Mouse (Mus musculus) neural tube, embryonic 13.5 days (tissue): ENCODE data around the gene Gan. TPM values are rescaled to one million over a fixed set of nuclear protein-coding genes. Genes with fewer than 3 reads are reported as not detected.
A peak's percentile ranks its signal among the peaks of the same experiment; 100 is the strongest.

Experiments used
- ATAC-seq: fragments of 200-750 bp; cut with Nextera tagmentation; 2 replicates; pipeline ENCODE4 v1.8.0; 2017; ENCODE audit warnings: low read depth, mild to moderate bottlenecking, moderate TSS enrichment, moderate library complexity
- H3K27ac ChIP-seq: fragments of 300-500 bp; sonication (generic); replicated peaks from 2 replicates; pipeline ENCODE4 v1.5.1; 2015; ENCODE audit warnings: moderate library complexity, mild to moderate bottlenecking, inconsistent platforms
- H3K27me3 ChIP-seq: fragments of 300-500 bp; sonication (generic); 2 replicates; pipeline ENCODE4 v1.6.1; 2015; ENCODE audit warnings: mild to moderate bottlenecking, inconsistent platforms
- H3K36me3 ChIP-seq: fragments of 300-500 bp; sonication (generic); 2 replicates; pipeline ENCODE4 v1.6.1; 2015; ENCODE audit warnings: mild to moderate bottlenecking, inconsistent platforms
- H3K4me1 ChIP-seq: fragments of 300-500 bp; sonication (generic); replicated peaks from 2 replicates; pipeline ENCODE4 v1.6.1; 2015; ENCODE audit warnings: inconsistent platforms
- H3K4me2 ChIP-seq: fragments of 300-500 bp; sonication (generic); 2 replicates; pipeline ENCODE4 v1.6.1; 2015; ENCODE audit warnings: inconsistent platforms, mild to moderate bottlenecking, moderate library complexity
- H3K4me3 ChIP-seq: fragments of 300-500 bp; sonication (generic); 2 replicates; pipeline ENCODE4 v1.5.1; 2015; ENCODE audit warnings: mild to moderate bottlenecking, inconsistent platforms
- H3K9ac ChIP-seq: fragments of 300-500 bp; sonication (generic); 2 replicates; pipeline ENCODE4 v1.6.1; 2015; ENCODE audit warnings: moderate library complexity, mild to moderate bottlenecking, inconsistent platforms
- H3K9me3 ChIP-seq: fragments of 300-500 bp; sonication (generic); 2 replicates; pipeline ENCODE4 v1.6.1; 2016; ENCODE audit warnings: inconsistent platforms
- WGBS: fragments of 180-500 bp; shearing (Covaris S2); methylation state at CpG from one replicate; pipeline ENCODE4 v1.1.7; 2015; 5-methylcytosine and 5-hydroxymethylcytosine counted together
- polyA plus RNA-seq: library from polyadenylated mRNA; unstranded; fragments of >200 nt; fragmentation: Nextera tagmentation; extraction: Ambion mirVana; gene quantifications from 2 replicates; pipeline ENCODE4 v1.2.1, GENCODE M21; 2015

The Gan gene
- polyA plus RNA-seq, 1 experiment from 2014 or later, result 2.4 TPM

- H3K4me3 ChIP-seq, result no peak overlapping the region
- no peak overlapping the region for H3K4me2 ChIP-seq
- no peak overlapping the region for H3K9ac ChIP-seq
- no peaks in the 10 kb centered on the region for H3K27me3 ChIP-seq
- no peak for ATAC-seq
- H3K4me1 ChIP-seq, result no peaks in the 10 kb centered on the region
- H3K27ac ChIP-seq, result no peak overlapping the region
- WGBS, result 88% methylated on average over 3 of the region's 3 CpGs
- H3K36me3 ChIP-seq, result no peaks in the 10 kb centered on the region
- no peaks in the 10 kb centered on the region for H3K9me3 ChIP-seq
Observed at GRCm38 (mm10) chr8:117125854-117126253, 32.1 kb upstream of the Gan start.

- no peaks in the 10 kb centered on the region for H3K36me3 ChIP-seq
- no peak overlapping the region for H3K4me3 ChIP-seq
- H3K9me3 ChIP-seq, result no peaks in the 10 kb centered on the region
- no peak overlapping the region for H3K27ac ChIP-seq
- 94% methylated on average over 3 of the region's 3 CpGs for WGBS
- H3K27me3 ChIP-seq, result no peaks in the 10 kb centered on the region
- H3K9ac ChIP-seq, result no peak overlapping the region
- H3K4me2 ChIP-seq, result no peak overlapping the region
- no peak for ATAC-seq
- no peaks in the 10 kb centered on the region for H3K4me1 ChIP-seq
Observed at GRCm38 (mm10) chr8:117126411-117126810, 31.5 kb upstream of the Gan start.

GRCm38 (mm10) chr8:117127063-117127462 lies 30.9 kb upstream of the Gan start:
- 86% methylated on average over 8 of the region's 8 CpGs for WGBS
- no peaks in the 10 kb centered on the region for H3K4me1 ChIP-seq

GRCm38 (mm10) chr8:117133702-117134101 lies 24.2 kb upstream of the Gan start:
- no peak overlapping the region for H3K9ac ChIP-seq
- H3K4me3 ChIP-seq, result no peak overlapping the region
- no peaks in the 10 kb centered on the region for H3K4me1 ChIP-seq
- no peak overlapping the region for H3K4me2 ChIP-seq
- 91% methylated on average over 3 of the region's 3 CpGs for WGBS
- no peaks in the 10 kb centered on the region for H3K36me3 ChIP-seq
- ATAC-seq, result no peak
- H3K27ac ChIP-seq, result no peak overlapping the region
- no peaks in the 10 kb centered on the region for H3K27me3 ChIP-seq
- H3K9me3 ChIP-seq, result no peaks in the 10 kb centered on the region

More at GRCm38 (mm10) chr8:117127063-117127462, 30.9 kb upstream of the Gan start:
- H3K9me3 ChIP-seq, result no peaks in the 10 kb centered on the region
- ATAC-seq, result no peak
- no peak overlapping the region for H3K9ac ChIP-seq
- H3K4me2 ChIP-seq, result no peak overlapping the region
- no peak overlapping the region for H3K4me3 ChIP-seq
- no peak overlapping the region for H3K27ac ChIP-seq
- H3K36me3 ChIP-seq, result no peaks in the 10 kb centered on the region
- H3K27me3 ChIP-seq, result no peaks in the 10 kb centered on the region

GRCm38 (mm10) chr8:117136351-117136750 lies 21.6 kb upstream of the Gan start:
- no peaks in the 10 kb centered on the region for H3K4me1 ChIP-seq
- no peak overlapping the region for H3K9ac ChIP-seq
- H3K36me3 ChIP-seq, result no peaks in the 10 kb centered on the region
- WGBS, result 18% methylated on average over 4 of the region's 4 CpGs
- H3K27ac ChIP-seq, result no peak overlapping the region
- H3K27me3 ChIP-seq, result no peaks in the 10 kb centered on the region
- no peak overlapping the region for H3K4me2 ChIP-seq
- no peak overlapping the region for H3K4me3 ChIP-seq
- ATAC-seq, result no peak
- H3K9me3 ChIP-seq, result no peaks in the 10 kb centered on the region

GRCm38 (mm10) chr8:117136763-117137162 lies 21.2 kb upstream of the Gan start:
- ATAC-seq, result no peak
- no peaks in the 10 kb centered on the region for H3K27me3 ChIP-seq
- WGBS, result 66% methylated on average over 2 of the region's 2 CpGs
- H3K4me2 ChIP-seq, result no peak overlapping the region
- no peaks in the 10 kb centered on the region for H3K9me3 ChIP-seq
- no peaks in the 10 kb centered on the region for H3K4me1 ChIP-seq
- H3K27ac ChIP-seq, result no peak overlapping the region
- no peak overlapping the region for H3K4me3 ChIP-seq
- no peaks in the 10 kb centered on the region for H3K36me3 ChIP-seq
- no peak overlapping the region for H3K9ac ChIP-seq

- H3K27ac ChIP-seq, result no peak overlapping the region
- no peaks in the 10 kb centered on the region for H3K4me1 ChIP-seq
- no peak overlapping the region for H3K4me2 ChIP-seq
- no peaks in the 10 kb centered on the region for H3K9me3 ChIP-seq
- H3K4me3 ChIP-seq, result no peak overlapping the region
- H3K27me3 ChIP-seq, result no peaks in the 10 kb centered on the region
- ATAC-seq, result no peak
- no peak overlapping the region for H3K9ac ChIP-seq
- WGBS, result 67% methylated on average over 11 of the region's 11 CpGs
- no peaks in the 10 kb centered on the region for H3K36me3 ChIP-seq
Observed at GRCm38 (mm10) chr8:117137357-117137756, 20.6 kb upstream of the Gan start.

- H3K27ac ChIP-seq, result no peak overlapping the region
- no peak overlapping the region for H3K4me3 ChIP-seq
- no peak for ATAC-seq
- H3K9ac ChIP-seq, result no peak overlapping the region
- no peaks in the 10 kb centered on the region for H3K36me3 ChIP-seq
- 0 out of 2 replicates have a peak, but pooled peaks cover 5% of the 10 kb centered on the region for H3K4me1 ChIP-seq
- no peaks in the 10 kb centered on the region for H3K27me3 ChIP-seq
- no peak overlapping the region for H3K4me2 ChIP-seq
- WGBS, result 92% methylated on average over 6 of the region's 6 CpGs
- H3K9me3 ChIP-seq, result no peaks in the 10 kb centered on the region
Observed at GRCm38 (mm10) chr8:117148520-117148919, 9.4 kb upstream of the Gan start.

- no peaks in the 10 kb centered on the region for H3K36me3 ChIP-seq
- 0 out of 2 replicates have a peak overlapping the region, but pooled peaks have one; percentile 72 for H3K9ac ChIP-seq
- no peak overlapping the region for H3K4me3 ChIP-seq
- H3K27me3 ChIP-seq, result no peaks in the 10 kb centered on the region
- H3K4me2 ChIP-seq, result peak overlapping the region; percentile 85; the same call in 1 of the 2 replicates
- 95% methylated on average over 4 of the region's 4 CpGs for WGBS
- no peaks in the 10 kb centered on the region for H3K9me3 ChIP-seq
- ATAC-seq, result no peak
- peaks cover 49% of the 10 kb centered on the region for H3K4me1 ChIP-seq
- no peak overlapping the region for H3K27ac ChIP-seq
Observed at GRCm38 (mm10) chr8:117156149-117156548, 1.8 kb upstream of the Gan start.

GRCm38 (mm10) chr8:117156866-117157768 lies 818 bp upstream of the Gan start:
- ATAC-seq, result peak; percentile 33; the same call in 1 of the 2 replicates
- Histone ChIP-seq H3K27ac (peak overlapping the region; percentile 84), H3K9ac (peak overlapping the region; percentile 72), H3K36me3 (no peaks in the 10 kb centered on the region), H3K4me3 (peak overlapping the region; percentile 90), H3K4me1 (peaks cover 54% of the 10 kb centered on the region), H3K4me2 (peak overlapping the region; percentile 85), H3K27me3 (no peaks in the 10 kb centered on the region), H3K9me3 (no peaks in the 10 kb centered on the region)
- WGBS, result 12% methylated on average over 33 of the region's 33 CpGs

- Histone ChIP-seq H3K27ac (peak overlapping the region; percentile 84), H3K36me3 (no peaks in the 10 kb centered on the region), H3K4me3 (peak overlapping the region; percentile 90), H3K27me3 (no peaks in the 10 kb centered on the region), H3K4me1 (peaks cover 54% of the 10 kb centered on the region), H3K9ac (peak overlapping the region; percentile 92), H3K4me2 (peak overlapping the region; percentile 90), H3K9me3 (no peaks in the 10 kb centered on the region)
- peak; percentile 96 for ATAC-seq
- WGBS, result under 1% methylated on average over 32 of the region's 45 CpGs
Observed at GRCm38 (mm10) chr8:117157769-117158091, 205 bp upstream of the Gan start.

- H3K4me3 ChIP-seq, result peak overlapping the region; percentile 90
- H3K36me3 ChIP-seq, result no peaks in the 10 kb centered on the region
- H3K27me3 ChIP-seq, result no peaks in the 10 kb centered on the region
- no peaks in the 10 kb centered on the region for H3K9me3 ChIP-seq
- H3K4me2 ChIP-seq, result peak overlapping the region; percentile 90
- H3K4me1 ChIP-seq, result peaks cover 49% of the 10 kb centered on the region
- no peak for ATAC-seq
- no peak overlapping the region for H3K27ac ChIP-seq
- 60% methylated on average over 5 of the region's 5 CpGs for WGBS
- peak overlapping the region; percentile 92 for H3K9ac ChIP-seq
Observed at GRCm38 (mm10) chr8:117159031-117159430, 1.1 kb downstream of the Gan start.
